Mouse (Mus musculus) heart, embryonic 11.5 days (tissue): Measurements from ENCODE around the gene Ctsa. TPM values are rescaled to one million over a fixed set of nuclear protein-coding genes. Genes with fewer than 3 reads are reported as not detected.

ENCODE experiments used
- ATAC-seq: fragments of 200-750 bp; cut with Nextera tagmentation; replicated peaks from 2 replicates; pipeline ENCODE4 v1.8.0; 2017; ENCODE audit warnings: moderate library complexity; ENCODE audit not compliant: insufficient number of reproducible peaks, low FRiP score, low TSS enrichment
- H3K27ac ChIP-seq: fragments of 300-500 bp; sonication (generic); 2 replicates; pipeline ENCODE4 v1.5.1; 2014; ENCODE audit warnings: mild to moderate bottlenecking, low read depth, low read length
- H3K27me3 ChIP-seq: fragments of 300-500 bp; sonication (generic); 2 replicates; pipeline ENCODE4 v1.6.1; 2014; ENCODE audit warnings: mild to moderate bottlenecking, low read length, mixed read lengths; ENCODE audit not compliant: control insufficient read depth, insufficient read depth
- H3K36me3 ChIP-seq: fragments of 300-500 bp; sonication (generic); 2 replicates; pipeline ENCODE4 v1.6.1; 2014; ENCODE audit warnings: mild to moderate bottlenecking, low read length, moderate library complexity, mixed read lengths; ENCODE audit not compliant: control insufficient read depth, insufficient read depth
- H3K4me1 ChIP-seq: fragments of 300-500 bp; sonication (generic); 2 replicates; pipeline ENCODE4 v1.6.1; 2014; ENCODE audit warnings: low read length; ENCODE audit not compliant: control insufficient read depth, insufficient read depth
- H3K4me2 ChIP-seq: fragments of 300-500 bp; sonication (generic); 2 replicates; pipeline ENCODE4 v1.6.1; 2014; ENCODE audit warnings: mild to moderate bottlenecking, moderate library complexity
- H3K4me3 ChIP-seq: fragments of 300-500 bp; sonication (generic); 2 replicates; pipeline ENCODE4 v1.5.1; 2014; ENCODE audit warnings: low read depth, low read length
- H3K9ac ChIP-seq: fragments of 300-500 bp; sonication (generic); 2 replicates; pipeline ENCODE4 v1.6.1; 2014; ENCODE audit warnings: mild to moderate bottlenecking, low read depth, low read length, moderate library complexity
- H3K9me3 ChIP-seq: fragments of 300-500 bp; sonication (generic); replicated peaks from 2 replicates; pipeline ENCODE4 v1.6.1; 2016; ENCODE audit warnings: low read length; ENCODE audit not compliant: control insufficient read depth
- WGBS: fragments of 180-500 bp; shearing (Covaris S2); extraction: QIAGEN DNeasy Blood & Tissue Kit; methylation state at CpG from one replicate; pipeline ENCODE4 v1.1.7; 2014; ENCODE audit not compliant: insufficient replicate concordance; 5-methylcytosine and 5-hydroxymethylcytosine counted together
- polyA plus RNA-seq: library from polyadenylated mRNA; unstranded; fragments of >200 nt; fragmentation: Nextera tagmentation; extraction: Ambion mirVana; gene quantifications from 2 replicates; pipeline ENCODE4 v1.2.1, GENCODE M21; 2014

Ctsa gene
- polyA plus RNA-seq, 1 experiment from 2014 or later = 143 TPM

- Histone ChIP-seq H3K4me3 (no peak overlapping the region), H3K27me3 (no peaks in the 10 kb centered on the region), H3K9me3 (no peaks in the 10 kb centered on the region), H3K9ac (no peak overlapping the region), H3K36me3 (no peaks in the 10 kb centered on the region), H3K4me2 (no peak overlapping the region), H3K4me1 (peaks cover 15% of the 10 kb centered on the region), H3K27ac (no peak overlapping the region)
- 61% methylated on average over 8 of the region's 8 CpGs for WGBS
- ATAC-seq = no peak
Measured at GRCm38 (mm10) chr2:164815821-164816220, 16.9 kb upstream of the Ctsa start.

GRCm38 (mm10) chr2:164817206-164817605, 15.5 kb upstream of the Ctsa start:
- ATAC-seq = no peak
- Histone ChIP-seq H3K27me3 (no peaks in the 10 kb centered on the region), H3K4me3 (no peak overlapping the region), H3K4me1 (peaks cover 15% of the 10 kb centered on the region), H3K9ac (no peak overlapping the region), H3K9me3 (no peaks in the 10 kb centered on the region), H3K4me2 (no peak overlapping the region), H3K27ac (no peak overlapping the region), H3K36me3 (no peaks in the 10 kb centered on the region)
- 62% methylated on average over 6 of the region's 6 CpGs for WGBS

- ATAC-seq = peak; percentile 59; the same call in 1 of the 2 replicates
- Histone ChIP-seq H3K9ac (no peak overlapping the region), H3K27me3 (no peaks in the 10 kb centered on the region), H3K4me1 (peaks cover 15% of the 10 kb centered on the region), H3K4me3 (no peak overlapping the region), H3K36me3 (no peaks in the 10 kb centered on the region), H3K9me3 (no peaks in the 10 kb centered on the region), H3K27ac (no peak overlapping the region; the same call in 1 of the 2 replicates), H3K4me2 (no peak overlapping the region)
- WGBS = 54% methylated on average over 5 of the region's 5 CpGs
Measured at GRCm38 (mm10) chr2:164817703-164818102, 15.0 kb upstream of the Ctsa start.

GRCm38 (mm10) chr2:164821060-164821459, 11.6 kb upstream of the Ctsa start:
- 83% methylated on average over 6 of the region's 6 CpGs for WGBS
- Histone ChIP-seq H3K4me2 (no peak overlapping the region), H3K36me3 (peaks cover 9% of the 10 kb centered on the region; the same call in 1 of the 2 replicates), H3K9me3 (no peaks in the 10 kb centered on the region), H3K27ac (no peak overlapping the region), H3K4me3 (no peak overlapping the region), H3K4me1 (peaks cover 10% of the 10 kb centered on the region), H3K9ac (no peak overlapping the region), H3K27me3 (no peaks in the 10 kb centered on the region)
- ATAC-seq = no peak

GRCm38 (mm10) chr2:164822636-164823165, 10.0 kb upstream of the Ctsa start, which contains the start of gene Zswim1:
Zswim1 (plus strand) TSS chr2:164822686.
- Histone ChIP-seq H3K4me3 (peak within 1 kb of the TSS; percentile 63), H3K27ac (peak within 1 kb of the TSS; percentile 66), H3K9ac (peak within 1 kb of the TSS; percentile 73), H3K27me3 (no peaks in the 10 kb centered on the region), H3K4me2 (peak within 1 kb of the TSS; percentile 61), H3K4me1 (peaks cover 3% of the 10 kb centered on the region), H3K36me3 (peaks cover 9% of the 10 kb centered on the region; the same call in 1 of the 2 replicates), H3K9me3 (no peaks in the 10 kb centered on the region)
- 2% methylated on average over 32 of the region's 32 CpGs for WGBS
- peak; percentile 98 for ATAC-seq

GRCm38 (mm10) chr2:164823181-164823585, 9.5 kb upstream of the Ctsa start:
- Histone ChIP-seq H3K27me3 (no peaks in the 10 kb centered on the region), H3K4me2 (peak overlapping the region; percentile 61), H3K4me3 (peak overlapping the region; percentile 63), H3K27ac (peak overlapping the region; percentile 66), H3K9me3 (no peaks in the 10 kb centered on the region), H3K36me3 (peaks cover 9% of the 10 kb centered on the region; the same call in 1 of the 2 replicates), H3K9ac (peak overlapping the region; percentile 73), H3K4me1 (no peaks in the 10 kb centered on the region)
- peak; percentile 44 for ATAC-seq
- 2% methylated on average over 10 of the region's 10 CpGs for WGBS

- no peaks in the 10 kb centered on the region for H3K9me3 ChIP-seq
- no peak for ATAC-seq
- no peaks in the 10 kb centered on the region for H3K27me3 ChIP-seq
- no peak overlapping the region for H3K27ac ChIP-seq
- WGBS = 92% methylated on average over 4 of the region's 4 CpGs
- no peaks in the 10 kb centered on the region for H3K4me1 ChIP-seq
- H3K4me2 ChIP-seq = peak overlapping the region; percentile 61; the same call in 1 of the 2 replicates
- no peak overlapping the region for H3K9ac ChIP-seq
- H3K36me3 ChIP-seq = peaks cover 9% of the 10 kb centered on the region; the same call in 1 of the 2 replicates
- no peak overlapping the region for H3K4me3 ChIP-seq
Measured at GRCm38 (mm10) chr2:164823969-164824368, 8.7 kb upstream of the Ctsa start.

GRCm38 (mm10) chr2:164825521-164825920, 7.2 kb upstream of the Ctsa start:
- no peaks in the 10 kb centered on the region for H3K9me3 ChIP-seq
- H3K9ac ChIP-seq = no peak overlapping the region
- peaks cover 9% of the 10 kb centered on the region for H3K36me3 ChIP-seq
- no peak overlapping the region for H3K27ac ChIP-seq
- no peak overlapping the region for H3K4me3 ChIP-seq
- no peaks in the 10 kb centered on the region for H3K4me1 ChIP-seq
- no peak for ATAC-seq
- 95% methylated on average over 17 of the region's 17 CpGs for WGBS
- H3K27me3 ChIP-seq = no peaks in the 10 kb centered on the region
- H3K4me2 ChIP-seq = no peak overlapping the region
